Mouse (Mus musculus) testis, adult 2 months (tissue): Measurements from ENCODE around the gene Calm1.

Experiments used
- CTCF ChIP-seq: fragments of 200-500 bp; IDR thresholded peaks from 2 replicates; pipeline ENCODE4 v1.5.1; 2012; ENCODE audit warnings: low read depth, mild to moderate bottlenecking, inconsistent platforms, low read length, moderate library complexity; ENCODE audit not compliant: control insufficient read depth, insufficient read depth, insufficient replicate concordance
- POLR2A ChIP-seq: fragments of 200-500 bp; IDR thresholded peaks from 2 replicates; pipeline ENCODE4 v1.6.1; 2012; ENCODE audit warnings: low read depth, mild to moderate bottlenecking, inconsistent platforms, low read length, moderate library complexity; ENCODE audit not compliant: control insufficient read depth

DNA sequence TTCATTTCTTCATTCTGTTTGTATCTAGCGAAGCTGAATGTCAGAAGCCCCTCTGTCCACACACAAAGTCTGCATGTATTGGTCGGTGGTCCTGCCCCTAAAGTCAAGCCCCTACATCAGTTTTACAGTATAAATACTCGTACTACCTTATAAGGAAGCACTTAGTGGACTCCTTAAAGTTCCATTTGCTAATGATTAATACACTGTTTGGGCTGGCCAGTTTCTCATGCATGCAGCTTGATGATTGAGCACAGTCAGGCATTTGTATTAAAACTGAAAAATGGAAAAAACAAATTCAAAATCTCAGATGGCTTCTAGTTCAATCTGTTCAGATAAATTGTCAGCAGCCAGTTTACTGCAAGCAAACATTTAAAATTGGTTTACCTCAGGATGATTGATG, 7.3 kb downstream of the Calm1 start:
- TF ChIP-seq CTCF, result no peak
- TF ChIP-seq POLR2A, result no peak
